Mouse (Mus musculus) heart, embryonic 11.5 days (tissue): ENCODE measurements around the gene Elavl1. TPM values are rescaled to one million over a fixed set of nuclear protein-coding genes. Genes with fewer than 3 reads are reported as not detected.
A peak's percentile ranks its signal among the peaks of the same experiment; 100 is the strongest.

Source experiments
- ATAC-seq: fragments of 200-750 bp; cut with Nextera tagmentation; replicated peaks from 2 replicates; pipeline ENCODE4 v1.8.0; 2017; ENCODE audit warnings: moderate library complexity; ENCODE audit not compliant: insufficient number of reproducible peaks, low FRiP score, low TSS enrichment
- H3K27ac ChIP-seq: fragments of 300-500 bp; sonication (generic); 2 replicates; pipeline ENCODE4 v1.5.1; 2014; ENCODE audit warnings: mild to moderate bottlenecking, low read depth, low read length
- H3K27me3 ChIP-seq: fragments of 300-500 bp; sonication (generic); 2 replicates; pipeline ENCODE4 v1.6.1; 2014; ENCODE audit warnings: mild to moderate bottlenecking, low read length, mixed read lengths; ENCODE audit not compliant: control insufficient read depth, insufficient read depth
- H3K36me3 ChIP-seq: fragments of 300-500 bp; sonication (generic); 2 replicates; pipeline ENCODE4 v1.6.1; 2014; ENCODE audit warnings: mild to moderate bottlenecking, low read length, moderate library complexity, mixed read lengths; ENCODE audit not compliant: control insufficient read depth, insufficient read depth
- H3K4me1 ChIP-seq: fragments of 300-500 bp; sonication (generic); 2 replicates; pipeline ENCODE4 v1.6.1; 2014; ENCODE audit warnings: low read length; ENCODE audit not compliant: control insufficient read depth, insufficient read depth
- H3K4me2 ChIP-seq: fragments of 300-500 bp; sonication (generic); 2 replicates; pipeline ENCODE4 v1.6.1; 2014; ENCODE audit warnings: mild to moderate bottlenecking, moderate library complexity
- H3K4me3 ChIP-seq: fragments of 300-500 bp; sonication (generic); 2 replicates; pipeline ENCODE4 v1.5.1; 2014; ENCODE audit warnings: low read depth, low read length
- H3K9ac ChIP-seq: fragments of 300-500 bp; sonication (generic); 2 replicates; pipeline ENCODE4 v1.6.1; 2014; ENCODE audit warnings: mild to moderate bottlenecking, low read depth, low read length, moderate library complexity
- H3K9me3 ChIP-seq: fragments of 300-500 bp; sonication (generic); replicated peaks from 2 replicates; pipeline ENCODE4 v1.6.1; 2016; ENCODE audit warnings: low read length; ENCODE audit not compliant: control insufficient read depth
- WGBS: fragments of 180-500 bp; shearing (Covaris S2); extraction: QIAGEN DNeasy Blood & Tissue Kit; methylation state at CpG from one replicate; pipeline ENCODE4 v1.1.7; 2014; ENCODE audit not compliant: insufficient replicate concordance; 5-methylcytosine and 5-hydroxymethylcytosine counted together
- polyA plus RNA-seq: library from polyadenylated mRNA; unstranded; fragments of >200 nt; fragmentation: Nextera tagmentation; extraction: Ambion mirVana; gene quantifications from 2 replicates; pipeline ENCODE4 v1.2.1, GENCODE M21; 2014

The Elavl1 gene
- polyA plus RNA-seq, 1 experiment from 2014 or later, result 208 TPM

- no peaks in the 10 kb centered on the region for H3K27me3 ChIP-seq
- H3K27ac ChIP-seq, result no peak overlapping the region
- 78% methylated on average over 2 of the region's 2 CpGs for WGBS
- H3K9me3 ChIP-seq, result no peaks in the 10 kb centered on the region
- ATAC-seq, result no peak
- H3K9ac ChIP-seq, result no peak overlapping the region
- H3K4me2 ChIP-seq, result no peak overlapping the region
- H3K4me3 ChIP-seq, result no peak overlapping the region
- no peaks in the 10 kb centered on the region for H3K4me1 ChIP-seq
- peaks cover 33% of the 10 kb centered on the region for H3K36me3 ChIP-seq
These were observed 10.5 kb upstream of the Elavl1 start for GRCm38 (mm10) chr8:4335678-4336077.

GRCm38 (mm10) chr8:4333966-4334365 is 8.8 kb upstream of the Elavl1 start:
- WGBS, result 95% methylated on average over 1 of the region's 1 CpGs
- Histone ChIP-seq H3K36me3 (peaks cover 32% of the 10 kb centered on the region), H3K27me3 (no peaks in the 10 kb centered on the region), H3K9ac (no peak overlapping the region), H3K27ac (no peak overlapping the region), H3K9me3 (no peaks in the 10 kb centered on the region), H3K4me3 (no peak overlapping the region), H3K4me2 (no peak overlapping the region), H3K4me1 (no peaks in the 10 kb centered on the region)
- no peak for ATAC-seq

- Histone ChIP-seq H3K9me3 (no peaks in the 10 kb centered on the region), H3K9ac (no peak overlapping the region), H3K27ac (no peak overlapping the region), H3K4me2 (no peak overlapping the region), H3K27me3 (no peaks in the 10 kb centered on the region), H3K4me1 (no peaks in the 10 kb centered on the region), H3K4me3 (no peak overlapping the region), H3K36me3 (peaks cover 22% of the 10 kb centered on the region)
- ATAC-seq, result no peak
- 90% methylated on average over 5 of the region's 5 CpGs for WGBS
These were observed 3.8 kb upstream of the Elavl1 start for GRCm38 (mm10) chr8:4329000-4329399.

GRCm38 (mm10) chr8:4325751-4326036 is 481 bp upstream of the Elavl1 start:
- 34% methylated on average over 7 of the region's 7 CpGs for WGBS
- Histone ChIP-seq H3K9ac (peak overlapping the region; percentile 99), H3K27ac (no peak overlapping the region), H3K4me3 (peak overlapping the region; percentile 99), H3K9me3 (no peaks in the 10 kb centered on the region), H3K4me2 (peak overlapping the region; percentile 93), H3K4me1 (peaks cover 21% of the 10 kb centered on the region), H3K27me3 (no peaks in the 10 kb centered on the region), H3K36me3 (peaks cover 11% of the 10 kb centered on the region)
- no peak for ATAC-seq

GRCm38 (mm10) chr8:4324525-4324924 is 688 bp downstream of the Elavl1 start:
- WGBS, result under 1% methylated on average over 42 of the region's 42 CpGs
- no peaks in the 10 kb centered on the region for H3K27me3 ChIP-seq
- peaks cover 13% of the 10 kb centered on the region for H3K36me3 ChIP-seq
- ATAC-seq, result peak; percentile 70
- H3K4me2 ChIP-seq, result peak overlapping the region; percentile 93
- H3K4me1 ChIP-seq, result peaks cover 25% of the 10 kb centered on the region
- H3K27ac ChIP-seq, result peak overlapping the region; percentile 84
- H3K9ac ChIP-seq, result peak overlapping the region; percentile 99
- peak overlapping the region; percentile 99 for H3K4me3 ChIP-seq
- H3K9me3 ChIP-seq, result no peaks in the 10 kb centered on the region

- WGBS, result 1% methylated on average over 6 of the region's 6 CpGs
- Histone ChIP-seq H3K4me3 (peak overlapping the region; percentile 99), H3K4me1 (peaks cover 25% of the 10 kb centered on the region), H3K9ac (peak overlapping the region; percentile 99), H3K27me3 (no peaks in the 10 kb centered on the region), H3K27ac (peak overlapping the region; percentile 84; the same call in 1 of the 2 replicates), H3K4me2 (peak overlapping the region; percentile 93), H3K36me3 (peaks cover 9% of the 10 kb centered on the region), H3K9me3 (no peaks in the 10 kb centered on the region)
- ATAC-seq, result no peak
These were observed 1.3 kb downstream of the Elavl1 start for GRCm38 (mm10) chr8:4323917-4324316.

- WGBS, result 31% methylated on average over 2 of the region's 2 CpGs
- Histone ChIP-seq H3K9ac (no peak overlapping the region), H3K27ac (no peak overlapping the region), H3K9me3 (no peaks in the 10 kb centered on the region), H3K4me1 (peaks cover 25% of the 10 kb centered on the region), H3K4me3 (no peak overlapping the region), H3K36me3 (peaks cover 2% of the 10 kb centered on the region; the same call in 1 of the 2 replicates), H3K4me2 (no peak overlapping the region), H3K27me3 (no peaks in the 10 kb centered on the region)
- ATAC-seq, result no peak
These were observed 2.7 kb downstream of the Elavl1 start for GRCm38 (mm10) chr8:4322470-4322869.

- Histone ChIP-seq H3K9ac (no peak overlapping the region), H3K36me3 (peaks cover 2% of the 10 kb centered on the region; the same call in 1 of the 2 replicates), H3K4me3 (no peak overlapping the region), H3K4me2 (no peak overlapping the region), H3K27me3 (no peaks in the 10 kb centered on the region), H3K27ac (no peak overlapping the region), H3K9me3 (no peaks in the 10 kb centered on the region), H3K4me1 (peaks cover 25% of the 10 kb centered on the region)
- no peak for ATAC-seq
- WGBS, result 60% methylated on average over 2 of the region's 2 CpGs
These were observed 4.2 kb downstream of the Elavl1 start for GRCm38 (mm10) chr8:4321031-4321430.

- H3K4me2 ChIP-seq, result no peak overlapping the region
- no peak for ATAC-seq
- H3K4me1 ChIP-seq, result peaks cover 25% of the 10 kb centered on the region
- no peaks in the 10 kb centered on the region for H3K27me3 ChIP-seq
- no peaks in the 10 kb centered on the region for H3K9me3 ChIP-seq
- no peak overlapping the region for H3K9ac ChIP-seq
- H3K27ac ChIP-seq, result no peak overlapping the region
- peaks cover 2% of the 10 kb centered on the region; the same call in 1 of the 2 replicates for H3K36me3 ChIP-seq
- no peak overlapping the region for H3K4me3 ChIP-seq
- 89% methylated on average over 1 of the region's 1 CpGs for WGBS
These were observed 4.8 kb downstream of the Elavl1 start for GRCm38 (mm10) chr8:4320404-4320803.
